Mouse (Mus musculus): ENCODE data around the gene Zfp281.
A peak's percentile ranks its signal among the peaks of the same experiment; 100 is the strongest.

The Zfp281 gene

DNA sequence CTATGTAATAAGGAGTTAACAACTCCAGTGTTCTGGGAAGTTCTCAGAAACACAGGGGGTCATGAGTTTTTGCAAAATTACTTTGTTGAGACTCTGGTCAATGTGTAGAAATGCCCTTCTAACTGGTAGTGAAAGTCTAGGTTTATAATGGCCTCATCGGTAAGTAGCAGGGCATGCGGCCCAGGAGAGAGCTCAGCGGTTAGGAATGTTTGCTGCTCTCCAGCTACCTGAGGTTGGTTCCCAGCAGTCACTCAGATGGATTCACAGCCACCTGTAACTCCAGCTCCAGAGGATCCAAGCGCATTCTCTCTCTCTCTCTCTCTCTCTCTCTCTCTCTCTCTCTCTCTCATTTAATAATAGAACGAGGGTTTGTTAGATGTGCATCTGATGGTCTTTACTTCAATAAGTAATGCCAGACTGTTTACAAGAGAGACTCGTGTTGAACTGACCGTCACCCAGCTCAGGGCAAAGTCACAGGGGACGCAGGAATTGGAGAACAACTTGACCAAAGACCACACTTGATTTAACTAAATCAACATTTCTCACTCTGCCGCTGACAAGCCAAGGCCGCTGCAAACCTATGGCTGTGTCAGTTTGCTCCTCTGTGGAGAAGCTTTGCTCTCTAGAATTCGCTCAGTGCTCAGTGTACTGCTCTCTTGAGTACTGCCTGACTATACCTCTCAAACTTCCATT is 9.8 kb upstream of the Zfp281 start:
- no peak for DNase-seq

DNA sequence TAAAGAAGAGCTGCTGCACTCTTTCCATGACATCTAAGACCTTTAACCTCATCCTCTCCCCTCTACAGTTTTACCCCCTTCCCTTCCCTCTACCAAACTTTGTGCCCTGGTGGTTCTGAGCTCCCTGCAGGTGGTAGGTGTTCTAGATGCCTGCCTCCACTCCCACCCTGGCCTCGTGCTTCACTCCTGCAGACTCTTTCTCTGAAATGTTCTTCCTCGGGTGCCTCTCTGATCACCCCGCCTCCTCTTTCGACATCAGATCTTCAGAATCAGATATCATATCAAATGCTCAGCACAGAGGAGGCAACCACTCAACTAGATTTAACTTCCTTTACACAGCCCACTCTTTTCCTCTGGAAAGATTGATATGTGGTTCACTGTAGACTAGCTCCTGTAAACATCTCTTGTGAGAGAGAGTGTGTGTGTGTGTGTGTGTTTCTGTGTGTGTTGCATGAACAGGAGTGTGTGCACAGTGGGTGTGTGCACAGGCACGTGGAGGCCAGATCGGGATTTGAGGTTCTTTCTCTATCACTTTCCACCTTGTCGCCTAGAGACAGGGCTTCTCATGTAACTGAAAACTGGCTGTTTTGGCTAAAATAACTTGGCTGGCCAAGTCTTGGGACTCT is 7.4 kb upstream of the Zfp281 start:
- no peak for DNase-seq

DNA sequence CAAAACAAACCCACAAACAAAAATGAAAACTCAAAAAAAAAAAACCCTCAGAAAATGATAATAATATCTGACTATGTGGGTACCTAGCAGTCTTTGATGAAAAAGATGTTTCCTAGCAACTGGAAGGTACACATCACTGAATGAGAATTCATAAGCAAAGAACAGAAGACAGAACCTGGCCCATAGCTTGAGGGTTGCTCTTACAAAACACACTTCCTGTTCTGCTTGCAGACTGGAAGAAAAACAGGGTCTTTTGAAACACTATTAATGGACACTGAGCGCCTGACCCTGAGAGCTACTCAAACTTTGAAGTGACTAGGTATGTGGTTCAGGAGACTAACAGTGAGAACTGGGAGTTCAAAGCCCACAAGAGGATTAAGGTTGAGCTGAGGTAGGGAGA is 6.1 kb upstream of the Zfp281 start:
- DNase-seq: no peak

DNA sequence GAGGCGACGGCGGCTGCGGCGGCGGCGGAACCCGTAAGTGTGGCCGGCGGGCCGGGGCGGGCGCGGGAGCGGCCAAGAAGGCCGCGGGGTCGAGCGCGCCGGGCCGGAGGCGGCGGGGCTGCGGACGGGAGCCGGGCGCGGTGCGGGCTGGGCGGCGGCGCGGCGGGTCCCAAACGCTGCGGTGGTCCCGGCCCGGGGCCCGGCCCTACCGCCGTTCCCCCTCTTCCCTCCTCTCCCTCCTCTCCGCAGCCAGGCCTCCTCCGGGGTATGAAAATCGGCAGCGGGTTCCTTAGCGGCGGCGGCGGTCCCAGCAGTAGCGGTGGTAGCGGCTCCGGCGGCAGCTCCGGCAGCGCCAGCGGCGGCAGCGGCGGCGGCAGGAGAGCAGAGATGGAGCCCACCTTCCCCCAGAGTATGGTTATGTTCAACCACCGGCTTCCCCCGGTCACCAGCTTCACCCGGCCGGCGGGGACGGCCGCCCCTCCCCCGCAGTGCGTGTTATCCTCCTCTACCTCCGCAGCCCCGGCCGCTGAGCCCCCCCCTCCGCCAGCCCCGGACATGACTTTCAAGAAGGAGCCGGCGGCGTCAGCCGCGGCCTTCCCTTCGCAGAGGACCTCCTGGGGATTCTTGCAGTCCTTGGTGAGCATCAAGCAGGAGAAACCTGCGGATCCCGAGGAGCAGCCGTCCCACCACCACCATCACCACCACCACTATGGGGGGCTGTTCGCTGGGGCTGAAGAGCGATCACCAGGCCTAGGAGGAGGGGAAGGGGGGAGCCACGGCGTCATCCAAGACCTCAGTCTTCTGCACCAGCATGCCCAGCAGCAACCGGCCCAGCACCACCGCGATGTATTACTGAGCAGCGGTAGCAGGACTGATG is 556 bp downstream of the Zfp281 start:
- DNase-seq: peak in 1 of 2 experiments; percentile 41

DNA sequence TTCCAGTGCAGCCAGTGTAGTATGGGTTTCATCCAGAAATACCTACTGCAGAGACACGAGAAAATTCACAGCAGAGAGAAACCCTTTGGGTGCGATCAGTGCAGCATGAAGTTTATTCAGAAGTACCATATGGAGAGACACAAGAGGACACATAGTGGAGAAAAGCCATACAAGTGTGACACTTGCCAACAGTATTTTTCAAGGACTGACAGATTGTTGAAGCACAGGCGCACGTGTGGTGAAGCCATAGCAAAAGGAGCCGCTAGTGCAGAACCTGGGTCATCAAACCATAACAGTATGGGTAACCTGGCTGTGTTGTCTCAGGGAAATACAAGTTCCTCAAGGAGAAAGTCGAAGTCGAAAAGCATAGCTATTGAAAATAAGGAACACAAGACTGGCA is 1.4 kb downstream of the Zfp281 start:
- DNase-seq: no peak

DNA sequence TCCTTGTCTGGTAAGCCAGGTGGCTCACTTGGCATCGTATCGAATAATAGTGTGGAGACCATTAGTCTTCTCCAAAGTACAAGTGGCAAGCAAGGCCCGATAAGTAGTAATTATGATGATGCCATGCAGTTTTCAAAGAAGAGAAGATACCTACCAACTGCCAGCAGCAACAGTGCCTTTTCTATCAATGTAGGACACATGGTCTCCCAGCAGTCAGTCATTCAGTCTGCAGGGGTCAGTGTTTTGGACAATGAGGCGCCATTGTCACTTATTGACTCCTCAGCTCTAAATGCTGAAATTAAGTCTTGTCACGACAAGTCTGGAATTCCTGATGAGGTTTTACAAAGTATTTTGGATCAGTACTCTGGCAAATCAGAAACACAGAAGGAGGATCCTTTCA is 2.1 kb downstream of the Zfp281 start:
- DNase-seq: no peak

DNA sequence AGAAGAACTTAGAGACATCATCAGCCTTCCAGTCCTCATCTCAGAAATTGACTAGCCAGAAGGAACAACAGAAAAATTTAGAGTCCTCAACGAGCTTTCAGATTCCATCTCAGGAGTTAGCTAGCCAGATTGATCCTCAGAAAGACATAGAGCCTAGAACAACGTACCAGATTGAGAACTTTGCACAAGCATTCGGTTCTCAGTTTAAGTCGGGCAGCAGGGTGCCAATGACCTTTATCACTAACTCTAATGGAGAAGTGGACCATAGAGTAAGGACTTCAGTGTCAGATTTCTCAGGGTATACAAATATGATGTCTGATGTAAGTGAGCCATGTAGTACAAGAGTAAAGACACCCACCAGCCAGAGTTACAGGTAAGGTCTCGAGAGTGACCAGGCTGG is 2.9 kb downstream of the Zfp281 start:
- no peak for DNase-seq

DNA sequence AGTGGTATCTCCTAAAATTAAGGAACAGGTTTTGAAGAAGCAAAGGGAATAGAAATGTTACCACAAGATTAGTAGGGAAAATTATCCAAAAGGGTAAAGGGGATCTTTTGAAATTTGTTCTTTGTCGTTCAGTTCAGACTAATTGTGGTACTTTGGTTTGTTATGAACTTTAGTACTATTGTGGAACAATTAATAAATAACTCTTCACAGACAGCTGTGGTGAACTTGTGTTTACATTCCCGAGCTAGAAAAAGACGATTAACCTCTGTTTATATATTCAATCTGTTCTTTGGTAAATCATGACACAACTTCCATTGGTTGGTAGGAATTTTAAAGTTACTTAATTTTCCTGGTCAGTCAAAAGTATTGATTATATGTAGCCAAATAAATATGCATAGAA is 8.2 kb downstream of the Zfp281 start:
- no peak for DNase-seq

DNA sequence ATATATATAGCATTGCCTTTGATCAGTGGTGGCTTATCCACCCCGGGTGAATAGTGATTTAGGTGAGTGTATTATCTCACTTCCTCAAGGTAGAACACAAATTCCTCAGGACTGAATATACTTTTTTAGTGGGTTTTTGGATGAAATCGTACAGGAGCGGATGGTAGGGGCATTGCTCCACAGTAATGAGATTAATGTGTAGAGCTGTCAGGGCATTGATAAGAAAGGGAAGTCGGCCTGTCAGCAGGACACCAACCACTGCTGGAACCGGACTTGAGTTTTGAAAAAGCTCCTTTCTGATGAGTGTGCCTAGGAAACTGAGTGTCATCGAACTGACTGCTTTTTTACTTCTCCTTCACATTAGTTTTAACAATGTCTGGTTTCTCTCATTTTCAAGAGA is 10.9 kb downstream of the Zfp281 start:
- DNase-seq: no peak

DNA sequence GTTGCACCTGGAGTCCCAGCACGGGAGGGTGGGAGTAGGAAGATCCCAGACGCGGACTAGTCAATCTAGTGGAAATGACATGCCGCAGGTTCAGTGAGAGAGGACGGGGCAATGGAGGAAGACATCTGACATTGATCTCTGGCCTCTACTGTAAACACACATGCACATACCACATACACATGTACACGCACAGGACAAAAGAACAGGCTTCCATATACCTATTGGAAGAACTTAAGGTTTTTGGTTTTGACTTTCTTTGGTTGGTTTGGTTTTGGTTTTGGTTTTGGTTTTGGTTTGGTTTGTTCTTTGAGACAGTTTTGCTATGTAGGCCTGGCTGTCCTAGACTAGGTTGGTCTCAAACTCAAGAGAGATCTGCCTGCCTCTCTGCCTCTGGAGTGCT is 12.2 kb downstream of the Zfp281 start:
- DNase-seq: no peak

DNA sequence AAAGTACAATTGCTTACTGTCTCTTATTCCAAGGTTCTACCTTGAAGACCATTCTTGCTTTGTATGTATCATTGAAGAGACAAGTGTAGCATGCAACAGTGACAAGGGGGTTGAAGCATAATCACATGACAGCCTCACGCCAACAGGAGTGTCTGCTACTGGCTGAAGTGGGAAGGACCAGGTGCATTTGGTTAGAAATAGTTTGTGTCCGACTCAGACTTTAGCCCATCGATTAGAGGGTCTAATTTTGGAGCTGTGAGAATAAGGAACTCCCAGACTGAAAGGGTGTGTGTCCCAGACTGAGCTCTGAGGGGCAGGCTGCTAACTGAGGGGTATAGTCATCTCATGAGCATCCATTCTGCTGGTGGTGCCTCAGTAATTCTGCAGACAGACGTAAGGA is 13.0 kb downstream of the Zfp281 start:
- DNase-seq: no peak

DNA sequence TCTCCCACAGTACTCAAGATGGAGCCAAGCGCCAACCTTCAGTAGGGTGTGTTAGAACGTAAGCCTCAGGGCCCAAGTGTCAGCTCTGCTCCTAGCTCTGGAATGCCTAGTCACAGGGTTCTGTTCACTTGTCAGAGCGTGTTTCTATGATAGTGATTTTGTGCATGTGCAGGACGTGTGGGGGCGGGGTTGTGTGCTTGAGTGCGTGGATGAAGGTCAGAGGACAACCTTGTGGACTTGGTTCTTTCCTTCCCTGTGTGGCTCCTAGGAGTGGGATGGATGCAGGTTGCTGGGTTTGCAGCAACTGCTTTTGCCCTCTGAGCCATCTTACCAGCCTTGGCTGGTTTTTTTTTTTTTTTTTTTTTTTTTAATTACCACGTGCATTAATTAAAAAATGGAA is 13.5 kb downstream of the Zfp281 start:
- no peak for DNase-seq

DNA sequence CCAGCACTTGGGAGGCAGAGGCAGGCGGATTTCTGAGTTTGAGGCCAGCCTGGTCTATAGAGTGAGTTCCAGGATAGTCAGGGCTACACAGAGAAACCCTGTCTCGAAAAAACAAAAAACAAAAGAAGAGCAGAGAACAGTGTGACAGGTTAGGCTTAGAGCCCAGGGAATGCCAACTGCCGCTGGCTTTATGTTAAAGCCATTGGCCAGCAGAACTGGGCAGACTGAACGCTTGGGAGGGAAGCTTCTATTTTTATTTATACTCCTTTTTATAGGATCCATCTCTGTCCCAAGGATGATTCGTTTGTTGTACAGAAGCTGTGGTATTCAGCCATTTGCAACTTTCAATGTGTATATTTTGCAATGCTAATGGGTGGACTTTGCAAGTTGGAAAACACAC is 14.0 kb downstream of the Zfp281 start:
- no peak for DNase-seq

DNA sequence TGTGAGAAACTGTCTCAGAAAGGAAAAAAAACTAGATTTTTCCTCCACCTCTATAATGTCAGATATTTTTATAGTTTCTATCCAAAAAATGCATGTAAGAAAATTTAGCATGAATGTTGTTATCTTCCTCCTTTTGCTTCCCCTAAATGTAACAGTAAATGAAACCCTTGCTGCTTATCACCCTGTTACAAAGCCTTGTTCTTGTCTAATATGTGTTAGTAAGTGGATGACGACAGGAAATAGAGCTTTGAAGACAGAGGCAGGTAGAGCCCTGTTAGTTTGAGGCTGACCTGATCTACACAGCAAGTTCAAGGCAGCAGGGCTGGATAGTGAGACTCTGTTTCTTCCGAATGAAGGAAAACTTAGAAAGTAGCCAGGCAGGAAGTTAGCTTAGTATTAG is 14.5 kb downstream of the Zfp281 start:
- no peak for DNase-seq

DNA sequence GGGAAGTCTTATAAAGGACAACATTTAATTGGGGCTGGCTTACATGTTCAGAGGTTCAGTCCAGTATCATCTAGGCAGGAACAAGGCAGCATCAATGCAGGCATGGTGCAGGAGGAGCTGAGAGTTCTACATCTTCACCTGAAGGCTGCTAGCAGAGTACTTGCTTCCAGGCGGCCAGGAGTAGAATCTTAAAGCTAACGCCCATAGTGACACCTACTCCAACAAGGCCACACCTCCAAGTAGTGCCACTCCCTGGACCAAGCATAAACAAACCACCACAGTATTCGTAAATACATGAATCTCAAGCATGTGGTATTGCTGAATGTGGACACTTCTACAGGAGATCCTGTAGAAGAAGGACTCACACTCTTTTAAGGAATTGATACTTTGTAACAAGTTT is 18.0 kb downstream of the Zfp281 start:
- DNase-seq: no peak

DNA sequence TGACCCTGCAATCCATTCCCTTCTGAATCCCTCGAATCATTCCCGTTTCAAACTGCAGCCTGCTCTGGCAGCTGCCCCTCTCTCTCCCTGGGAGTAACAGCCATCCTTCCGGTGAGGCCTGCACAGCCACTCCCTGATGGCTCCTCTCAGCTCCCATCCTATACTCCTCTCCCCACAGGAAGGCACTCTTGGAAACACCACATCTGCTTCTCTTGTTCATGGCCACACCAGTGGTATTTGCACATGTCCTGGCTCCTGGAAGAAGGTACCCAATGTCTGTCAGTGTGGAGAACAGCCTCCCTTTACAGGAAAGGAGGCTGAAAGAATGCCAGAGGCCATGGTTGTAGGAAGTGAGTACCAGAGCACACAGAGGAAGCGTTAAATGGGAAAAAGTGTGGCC is 19.8 kb downstream of the Zfp281 start:
- no peak for DNase-seq

DNA sequence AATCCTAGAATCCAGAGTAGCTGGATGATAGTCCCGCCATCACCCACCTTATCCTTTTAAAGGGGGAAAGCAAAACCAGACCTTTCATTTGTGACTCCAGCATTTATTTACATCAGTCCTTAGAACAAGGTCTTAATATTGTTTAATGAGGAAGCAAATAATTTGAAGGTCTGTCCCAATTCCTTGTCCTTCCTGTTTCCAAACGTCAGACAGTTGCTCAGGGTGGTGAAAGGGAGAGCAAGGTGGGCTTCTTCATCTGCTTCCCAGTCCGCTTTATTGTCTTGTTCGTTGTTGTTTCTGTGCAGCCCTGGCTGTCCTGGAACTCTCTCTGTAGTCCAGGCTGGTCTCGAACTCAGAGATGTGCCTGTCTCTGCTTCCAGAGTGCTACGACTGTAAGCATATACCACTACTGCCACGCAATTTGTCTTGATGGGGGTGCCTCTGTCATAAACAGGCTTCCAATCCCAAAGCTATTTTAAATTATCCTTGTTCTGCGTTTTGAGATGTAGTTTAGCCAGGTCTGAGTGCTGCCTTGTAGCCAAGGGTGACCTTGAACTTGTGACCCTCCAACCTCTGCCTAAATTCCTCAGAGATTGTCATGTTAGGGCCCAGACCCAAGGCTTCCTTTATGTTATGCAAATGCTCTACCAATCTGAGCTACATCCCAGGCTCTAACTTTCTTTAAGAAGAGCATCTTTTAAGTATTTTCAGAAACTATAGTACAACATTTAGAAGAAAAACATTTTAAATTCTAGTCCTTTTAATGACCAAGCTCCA is 21.3 kb downstream of the Zfp281 start:
- no peak for DNase-seq

DNA sequence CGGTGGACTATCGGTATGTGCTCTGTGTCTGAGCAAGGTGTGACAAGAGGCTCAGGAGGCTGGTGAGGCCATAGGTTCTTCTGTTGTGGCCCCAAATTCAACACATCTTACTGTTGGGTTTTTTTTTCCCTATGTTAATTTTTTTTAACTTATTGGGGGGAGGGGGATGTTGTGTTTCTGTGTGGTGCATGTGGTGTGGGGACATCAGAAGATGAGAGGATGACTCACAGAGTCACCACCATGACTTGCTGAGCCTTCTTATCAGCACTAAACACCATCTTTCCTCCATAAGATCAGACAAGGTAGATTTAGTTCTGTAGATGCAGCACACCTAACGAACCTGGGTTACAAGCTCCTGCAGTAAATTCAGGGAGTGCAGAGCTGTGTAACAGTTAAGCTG is 27.4 kb downstream of the Zfp281 start:
- DNase-seq: no peak

DNA sequence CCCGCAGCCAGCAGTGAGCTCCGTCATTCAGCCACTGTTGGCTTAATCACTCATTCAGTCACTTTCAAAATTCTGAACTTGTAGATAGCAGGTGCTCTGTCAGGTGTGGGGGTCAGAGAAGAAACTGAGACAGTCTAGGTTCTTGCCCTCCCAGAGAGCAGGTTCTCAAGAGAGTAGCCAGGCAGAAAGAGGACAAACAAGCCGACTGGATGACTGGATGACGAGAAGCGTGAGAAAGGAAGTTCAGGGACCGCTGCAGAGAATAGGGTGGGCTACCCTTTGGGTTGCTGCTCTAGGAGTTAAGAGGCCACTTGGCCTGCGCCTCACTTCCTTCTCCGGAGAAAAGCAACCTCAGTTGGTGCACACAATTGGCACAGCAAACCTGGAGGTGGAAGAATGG is 28.8 kb downstream of the Zfp281 start:
- no peak for DNase-seq

DNA sequence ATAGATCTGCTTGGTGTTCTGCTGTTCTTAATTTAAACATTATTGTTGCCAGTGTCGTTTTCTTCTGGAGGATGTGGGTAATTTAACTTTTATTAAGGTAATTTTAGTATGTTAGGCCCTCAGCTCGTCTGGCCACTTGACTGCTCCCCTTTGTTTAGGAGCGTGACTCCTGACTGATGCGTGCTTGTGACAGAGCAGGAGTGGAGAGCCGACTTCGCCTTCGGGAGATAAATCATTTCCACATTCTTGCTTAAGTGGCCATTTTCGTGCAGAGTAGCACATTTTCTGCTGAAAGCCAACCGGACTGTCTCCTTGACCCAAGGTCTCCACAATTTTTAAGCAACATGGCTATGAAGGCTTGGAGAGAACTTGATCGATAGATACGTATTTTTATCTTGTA is 29.7 kb downstream of the Zfp281 start:
- no peak for DNase-seq

DNA sequence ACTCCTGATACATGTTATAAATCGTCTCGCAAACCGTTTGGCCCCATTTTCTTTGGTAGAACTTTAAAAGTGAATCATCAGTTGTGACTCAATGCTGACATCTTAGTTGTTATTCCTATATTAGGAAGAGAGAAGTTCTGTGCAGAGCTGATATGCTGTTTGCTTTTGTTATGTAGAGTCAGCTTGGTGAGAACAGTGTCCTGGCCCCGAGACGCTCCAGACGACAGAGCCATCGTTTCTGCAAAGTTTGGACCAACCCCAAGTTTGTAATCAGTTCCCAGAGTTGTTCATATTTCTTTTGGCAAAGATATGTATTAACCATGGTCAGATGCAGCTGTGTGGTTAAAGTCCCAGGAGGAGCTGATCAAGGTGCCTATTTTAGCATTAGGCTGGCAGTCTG is 31.9 kb downstream of the Zfp281 start:
- DNase-seq: no peak

DNA sequence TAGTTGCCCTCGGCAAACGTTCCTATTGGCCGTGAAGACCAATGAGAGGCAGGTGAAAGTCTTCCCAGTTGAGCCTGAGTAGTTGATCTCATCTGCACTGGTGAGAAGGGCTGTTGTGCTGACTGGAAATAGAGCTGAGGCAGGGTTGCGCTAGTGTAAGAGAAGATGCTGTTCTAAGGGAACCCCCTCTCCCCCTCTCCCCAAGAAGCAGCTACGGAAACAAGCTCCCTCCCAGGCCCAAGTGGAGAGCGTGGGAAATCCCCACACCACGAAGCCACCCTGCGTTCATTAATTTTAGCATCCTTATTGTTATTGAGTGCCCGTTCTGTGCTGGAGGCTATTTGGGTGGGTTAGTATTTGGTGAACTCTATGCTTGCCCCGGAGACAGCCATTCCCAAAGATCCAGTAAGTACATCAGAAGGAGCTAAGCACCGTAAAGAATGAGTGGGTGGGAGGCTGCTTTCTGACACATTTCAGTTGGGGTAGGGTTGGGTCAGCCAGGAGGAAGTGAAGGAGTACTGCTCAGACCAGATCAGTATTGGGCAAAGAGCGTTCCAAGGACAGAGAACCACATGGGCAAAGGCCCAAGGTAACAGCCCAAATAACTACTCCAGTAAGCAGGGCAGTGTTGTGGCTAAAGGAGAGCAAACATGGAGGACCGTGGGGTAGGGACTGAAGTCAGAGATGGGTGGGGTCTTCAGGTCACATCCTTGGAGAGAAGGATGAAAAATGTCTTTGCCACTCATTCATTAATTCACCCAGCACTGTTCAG is 33.9 kb downstream of the Zfp281 start:
- no peak for DNase-seq

DNA sequence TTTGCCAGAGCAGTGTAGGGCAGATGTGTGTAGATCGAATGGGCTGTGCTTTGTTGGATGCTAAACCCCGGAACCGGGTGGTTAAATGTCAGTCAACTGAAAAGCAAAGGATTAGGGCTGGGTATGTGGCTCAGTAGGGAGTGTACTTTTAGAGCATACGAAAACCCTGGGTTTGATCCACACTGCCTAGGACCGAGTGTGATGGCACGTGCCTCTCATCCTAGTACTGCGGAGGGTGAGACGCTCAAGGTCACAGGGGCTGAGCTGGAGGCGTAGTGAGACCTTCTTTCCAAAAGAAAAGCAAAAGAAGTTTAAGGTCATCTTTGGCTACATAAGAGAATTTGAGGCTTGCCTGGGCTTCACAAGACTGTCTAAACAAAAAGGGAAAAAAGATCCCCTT is 34.6 kb downstream of the Zfp281 start:
- DNase-seq: no peak
